Mouse (Mus musculus): ENCODE measurements around the gene Lrp10.

- TF ChIP-seq POLR2A (IDR thresholded peaks at IDR 0.05; ENCODE audit: borderline replicate concordance, insufficient read depth, low read length) (no peak), CTCF (IDR thresholded peaks at IDR 0.05; ENCODE audit: borderline replicate concordance, insufficient read depth, low read depth, low read length) (no peak)
Observed at GRCm38 (mm10) chr14:54488350-54488749, 24.4 kb downstream of the Lrp10 start.
